Mouse (Mus musculus) mesoderm, embryonic 11.5 days (tissue): ENCODE results near the gene Diaph3.
"Not testable (repeated sequence)": the region's sequence is repeated elsewhere in the genome, so short reads cannot be mapped to it uniquely, and the experiment has no call there.

Experiments
- DNase-seq: peaks from one replicate; pipeline ENCODE4 v3.0.0-alpha.2; 2012; ENCODE audit warnings: low read depth, low spot score

The Diaph3 gene

DNA sequence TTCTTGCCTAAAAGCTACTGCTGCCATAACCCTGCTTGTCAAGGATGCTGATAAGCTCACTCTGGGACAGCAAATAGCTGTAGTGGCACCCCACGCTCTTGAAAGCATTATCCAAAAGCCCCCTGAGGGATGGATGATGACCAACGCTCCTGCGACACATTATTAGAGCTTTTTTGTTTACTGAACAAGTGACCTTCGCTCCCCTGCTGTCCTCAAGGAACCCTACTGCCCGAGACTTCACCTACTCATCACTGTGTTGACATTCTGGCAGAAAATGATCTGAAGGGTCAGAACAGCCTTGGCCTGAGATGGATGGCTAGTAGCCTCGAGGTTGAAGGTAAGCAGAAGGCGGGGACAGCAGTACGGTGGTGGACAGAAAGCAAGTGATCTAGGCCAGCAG is 56.1 kb downstream of the Diaph3 start:
- DNase-seq = not testable (repeated sequence)

DNA sequence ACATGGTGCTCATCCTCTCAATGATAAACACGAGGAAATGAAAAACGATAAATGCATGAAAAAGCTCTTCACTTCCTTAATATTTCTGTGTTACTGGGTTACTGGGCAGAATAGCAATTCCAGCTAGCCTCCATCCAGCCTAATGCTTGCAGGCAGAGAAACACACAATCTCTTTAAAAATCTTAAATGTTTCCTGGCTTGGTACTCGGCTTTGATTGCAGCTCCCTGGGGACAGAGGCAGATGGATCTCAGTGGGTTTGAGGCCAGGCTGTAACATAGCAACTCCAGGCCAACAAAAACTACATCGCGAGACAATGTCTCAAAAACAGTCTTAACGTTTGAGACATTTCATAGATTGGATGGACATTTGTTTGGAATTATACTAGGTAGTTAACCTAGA is 57.1 kb downstream of the Diaph3 start:
- DNase-seq = no peak

DNA sequence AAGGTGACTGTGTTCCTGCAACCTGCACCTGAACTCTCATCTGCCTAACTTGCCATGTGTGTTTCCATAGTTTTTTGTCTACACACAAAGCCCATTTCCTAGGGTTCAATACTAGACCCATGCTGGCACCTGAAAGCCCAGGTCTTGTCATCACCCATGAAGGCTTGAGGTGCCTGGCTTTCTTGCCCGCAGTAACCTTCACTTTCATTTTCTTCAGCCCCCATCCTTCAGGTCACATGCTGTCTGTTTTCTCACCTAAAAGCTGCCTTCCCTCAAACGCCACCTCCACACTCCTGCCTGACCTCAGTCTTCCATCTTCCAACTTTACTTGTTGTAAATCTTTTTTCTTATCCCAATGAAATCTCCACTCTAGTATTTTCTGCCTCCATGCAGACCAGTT is 61.3 kb downstream of the Diaph3 start:
- DNase-seq = no peak

DNA sequence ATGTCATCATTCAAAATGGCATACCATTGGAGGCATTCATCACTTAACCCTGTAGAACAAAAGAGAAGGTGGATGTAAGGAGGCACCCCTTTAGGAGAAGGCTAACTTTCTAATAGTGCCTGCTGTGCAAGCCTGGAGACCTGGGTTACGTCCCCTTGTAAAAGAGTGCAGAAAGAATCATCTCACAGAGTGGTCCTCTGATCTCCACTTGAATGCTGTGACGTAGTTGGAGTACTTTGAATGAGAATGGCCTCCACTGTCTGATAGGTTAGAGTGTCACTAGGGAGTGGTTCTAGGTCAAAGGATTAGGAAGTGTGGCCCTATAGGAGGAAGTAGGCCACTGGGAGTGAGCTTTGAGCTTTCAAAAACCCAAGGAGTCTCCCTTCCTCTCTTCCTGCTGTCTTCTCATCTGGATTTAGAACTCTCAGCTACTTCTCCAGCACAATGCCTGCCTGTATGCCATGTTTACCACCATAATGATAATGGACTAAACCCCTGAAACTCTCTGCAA is 66.0 kb downstream of the Diaph3 start:
- DNase-seq = no peak

DNA sequence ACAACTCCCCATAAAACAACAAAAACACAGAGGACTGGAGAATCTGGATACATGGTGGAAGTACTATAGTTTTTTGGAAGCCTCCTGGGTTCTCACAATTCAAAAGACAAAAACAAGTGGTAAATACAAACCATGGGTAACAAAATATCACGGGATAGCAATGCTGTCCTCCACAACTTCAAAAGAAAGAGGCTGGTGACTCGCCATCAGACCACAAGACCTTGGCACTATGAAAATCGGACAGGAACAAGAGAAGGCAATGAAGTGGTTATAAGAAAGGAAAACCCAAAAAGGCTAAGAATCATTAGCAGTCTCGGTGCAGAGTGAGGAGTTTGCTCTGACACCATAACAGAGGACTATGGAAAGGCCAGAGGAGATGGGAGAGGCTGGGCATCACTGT is 76.8 kb downstream of the Diaph3 start:
- no peak for DNase-seq

- no peak for DNase-seq
These were observed 84.9 kb downstream of the Diaph3 start for GRCm38 (mm10) chr14:87056169-87056568.

DNA sequence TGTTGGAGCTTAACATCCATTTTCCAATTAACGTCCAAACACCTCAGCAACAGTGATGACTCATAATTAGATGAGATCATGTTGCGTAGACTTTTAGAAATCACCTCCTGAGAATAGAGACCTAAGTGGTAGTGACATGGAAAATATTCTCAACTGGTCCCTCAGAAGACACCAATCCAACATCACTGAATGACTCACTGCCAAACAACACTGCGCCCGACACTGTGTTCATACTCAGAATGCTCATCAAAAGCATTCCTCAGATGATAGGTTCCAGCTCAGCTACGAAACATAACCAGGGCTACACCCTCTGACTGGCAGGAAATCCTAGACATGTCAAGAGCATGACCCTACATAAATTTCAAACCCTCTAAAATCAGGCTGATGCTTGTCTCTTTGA is 89.8 kb downstream of the Diaph3 start:
- DNase-seq = no peak

- DNase-seq = no peak
These were observed 96.6 kb downstream of the Diaph3 start for GRCm38 (mm10) chr14:87044401-87044806.

DNA sequence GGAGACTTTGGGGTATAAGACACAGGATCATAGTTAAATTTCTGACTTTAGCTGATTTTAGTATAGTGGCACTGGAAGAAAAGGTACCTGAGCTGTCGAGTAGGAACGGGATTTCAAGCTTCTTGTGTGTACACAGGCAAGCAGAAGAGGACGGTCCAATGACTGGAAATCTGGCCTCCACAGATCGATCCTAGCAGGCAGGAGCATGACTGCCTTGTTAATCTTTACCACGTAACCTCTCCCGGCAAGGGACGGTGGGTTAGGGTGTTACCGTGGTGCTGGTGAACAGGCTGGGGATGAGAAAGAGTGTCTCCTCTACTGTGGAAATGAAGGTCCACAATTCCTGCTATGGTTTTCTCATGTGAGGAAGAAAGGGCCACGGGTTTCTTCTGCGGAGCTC is 120.8 kb downstream of the Diaph3 start:
- no peak for DNase-seq

- DNase-seq = no peak
These were observed 121.3 kb downstream of the Diaph3 start for GRCm38 (mm10) chr14:87019687-87020086.

- no peak for DNase-seq
These were observed 143.7 kb downstream of the Diaph3 start for GRCm38 (mm10) chr14:86997318-86997717.

DNA sequence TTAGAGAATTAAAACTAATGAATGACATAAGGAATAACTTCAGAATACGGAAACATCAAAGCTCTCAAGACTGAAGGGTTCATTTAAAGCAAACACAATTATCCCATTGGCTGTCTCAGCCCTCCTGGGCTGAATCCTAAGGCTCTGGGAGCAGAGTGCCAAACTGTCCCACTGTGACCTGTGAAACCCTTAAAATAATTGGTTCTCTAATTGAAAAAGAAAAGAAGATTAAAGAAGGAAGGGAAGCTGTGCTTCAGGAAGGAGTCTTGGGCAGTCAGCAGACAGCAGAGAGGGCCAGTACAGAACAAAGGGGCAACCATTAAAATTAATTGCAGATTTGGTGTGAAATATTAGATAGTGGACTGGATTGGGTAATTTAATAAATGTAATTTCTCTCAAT is 189.9 kb downstream of the Diaph3 start:
- no peak for DNase-seq

- no peak for DNase-seq
These were observed 203.1 kb downstream of the Diaph3 start for GRCm38 (mm10) chr14:86937953-86938352.

- no peak for DNase-seq
These were observed 204.6 kb downstream of the Diaph3 start for GRCm38 (mm10) chr14:86936424-86936823.

GRCm38 (mm10) chr14:86930763-86931162 is 210.3 kb downstream of the Diaph3 start:
- DNase-seq = peak; percentile 5

DNA sequence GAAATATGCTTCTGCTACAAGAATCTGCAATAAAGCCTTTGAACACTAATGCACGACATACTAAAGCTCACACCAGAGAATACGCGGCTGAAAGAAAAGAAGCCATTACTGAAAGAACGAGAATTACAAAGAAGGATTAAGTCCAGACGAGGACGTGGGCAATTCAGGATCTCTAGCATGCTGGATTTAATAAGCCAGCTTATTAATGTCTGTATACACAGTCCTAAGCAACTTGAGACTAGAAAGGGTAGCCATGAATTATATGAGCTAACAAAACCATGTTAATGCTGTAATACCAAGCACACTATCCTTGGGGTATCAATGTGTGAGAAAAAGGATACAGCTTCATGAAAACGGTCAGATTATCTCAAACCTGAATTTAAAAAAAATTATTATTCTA is 214.2 kb downstream of the Diaph3 start:
- DNase-seq = no peak

DNA sequence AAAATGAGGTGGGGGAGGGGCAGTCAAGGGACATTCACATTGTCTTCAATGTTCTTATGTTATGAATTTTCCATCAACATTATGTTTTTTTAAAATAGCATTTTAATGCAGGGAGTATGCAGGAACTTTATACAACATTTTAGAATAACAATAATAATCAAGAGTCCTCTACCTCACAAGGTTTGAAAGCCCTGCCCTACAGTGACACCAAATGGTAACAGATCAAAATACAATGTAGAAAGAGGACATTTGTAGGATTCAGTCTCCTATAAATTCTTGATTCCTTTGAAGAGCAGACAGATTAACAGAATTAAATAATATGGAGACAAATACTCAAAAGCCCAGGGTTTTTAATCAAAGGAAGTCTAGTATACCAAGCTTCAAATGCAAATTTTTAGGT is 242.1 kb downstream of the Diaph3 start:
- DNase-seq = no peak

GRCm38 (mm10) chr14:86889070-86889804 is 251.8 kb downstream of the Diaph3 start:
- no peak for DNase-seq

DNA sequence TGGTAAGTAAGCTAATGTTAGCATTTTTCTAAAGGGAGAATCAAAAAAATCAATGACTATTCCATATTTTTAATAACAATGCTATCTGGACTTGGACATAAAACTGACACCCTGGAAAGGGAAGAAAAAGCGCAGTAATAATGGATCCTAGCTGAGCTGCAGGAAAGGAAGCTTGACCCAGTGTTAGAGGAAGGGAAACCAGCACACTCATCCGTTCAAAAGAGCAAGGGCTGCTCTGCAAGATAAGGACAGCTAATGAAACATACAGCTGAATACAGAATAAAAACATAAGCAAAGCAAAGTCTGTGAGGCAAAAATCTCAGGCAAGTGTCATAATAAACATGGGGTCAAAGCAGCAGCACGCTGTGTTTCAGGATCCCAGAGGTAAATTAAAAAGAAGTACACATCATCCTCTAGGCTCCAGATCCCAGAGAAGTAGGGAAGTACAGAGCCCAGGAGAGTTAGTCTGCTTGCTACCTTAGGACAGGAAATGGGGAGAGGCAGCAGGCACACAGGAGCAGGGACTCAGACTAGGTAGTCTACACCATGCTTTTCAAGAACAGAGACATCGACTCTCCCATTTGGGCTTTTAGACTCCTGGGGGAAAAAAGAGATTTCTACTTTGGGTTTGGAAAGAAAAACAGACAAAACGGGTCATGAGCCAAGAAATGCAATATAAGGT is 255.5 kb downstream of the Diaph3 start:
- no peak for DNase-seq

DNA sequence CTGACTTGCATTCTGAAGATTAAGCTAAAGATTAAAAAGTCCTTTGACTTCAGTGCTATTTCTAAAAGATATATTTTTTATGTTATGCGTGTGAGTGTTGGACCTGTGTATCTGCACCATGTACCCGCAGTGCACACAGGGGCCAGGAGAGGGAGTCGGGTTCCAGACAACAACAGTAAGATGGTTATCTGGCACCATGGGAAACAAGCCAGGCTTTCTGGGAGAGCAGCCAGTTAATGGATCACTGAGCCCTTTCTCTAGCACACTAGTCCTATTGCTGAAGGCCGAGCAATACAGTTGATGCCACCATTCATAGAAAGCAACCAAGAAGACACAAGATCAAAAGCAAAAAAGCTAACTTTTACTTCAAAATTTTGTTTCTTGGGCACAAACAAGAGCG is 271.5 kb downstream of the Diaph3 start:
- DNase-seq = no peak

GRCm38 (mm10) chr14:86867143-86867542 is 273.9 kb downstream of the Diaph3 start:
- no peak for DNase-seq

GRCm38 (mm10) chr14:86864053-86864452 is 277.0 kb downstream of the Diaph3 start:
- no peak for DNase-seq

- no peak for DNase-seq
These were observed 279.6 kb downstream of the Diaph3 start for GRCm38 (mm10) chr14:86861277-86861946.
